Mouse (Mus musculus) A20 (cell line): ENCODE data around the gene Vav1.

Experiments
- DNase-seq: peaks from one replicate; pipeline ENCODE4 v3.0.0-alpha.2; 2011; ENCODE audit warnings: low read depth, low spot score

The Vav1 gene

DNA sequence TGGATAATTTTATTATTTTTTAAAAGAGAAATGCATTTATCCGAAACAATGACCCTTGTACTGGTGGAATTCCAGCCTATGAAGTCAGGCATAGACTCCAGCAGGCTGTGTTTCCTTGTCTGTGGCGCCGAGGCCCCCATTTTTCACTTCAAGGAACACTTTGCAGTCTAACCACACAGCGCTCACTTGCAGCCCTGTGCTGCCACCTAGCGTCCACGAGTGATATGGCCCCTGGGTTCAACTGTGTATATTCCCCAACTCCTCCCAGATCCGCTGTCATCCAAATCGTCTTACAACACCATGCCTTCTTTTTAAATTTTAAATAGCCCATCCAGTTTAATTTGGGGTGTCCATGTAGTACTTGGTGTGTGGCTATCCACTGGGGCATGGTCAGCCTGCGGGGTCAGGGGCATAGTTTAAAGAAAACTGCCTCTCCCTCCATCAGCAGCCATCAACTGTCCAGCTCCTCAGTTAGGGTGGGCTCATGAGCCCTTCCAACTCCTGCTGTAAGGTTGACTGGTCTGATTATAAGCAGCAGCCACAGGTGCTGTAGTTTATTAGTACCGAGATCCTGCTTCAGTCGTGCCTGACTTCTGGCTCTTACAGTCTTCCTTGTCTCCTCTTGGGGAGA, 56.9 kb downstream of the Vav1 start:
- peak; percentile 89 for DNase-seq

GRCm38 (mm10) chr17:57337996-57338395, 59.1 kb downstream of the Vav1 start:
- no peak for DNase-seq

- DNase-seq: no peak
Observed at GRCm38 (mm10) chr17:57339298-57339697, 60.4 kb downstream of the Vav1 start.

DNA sequence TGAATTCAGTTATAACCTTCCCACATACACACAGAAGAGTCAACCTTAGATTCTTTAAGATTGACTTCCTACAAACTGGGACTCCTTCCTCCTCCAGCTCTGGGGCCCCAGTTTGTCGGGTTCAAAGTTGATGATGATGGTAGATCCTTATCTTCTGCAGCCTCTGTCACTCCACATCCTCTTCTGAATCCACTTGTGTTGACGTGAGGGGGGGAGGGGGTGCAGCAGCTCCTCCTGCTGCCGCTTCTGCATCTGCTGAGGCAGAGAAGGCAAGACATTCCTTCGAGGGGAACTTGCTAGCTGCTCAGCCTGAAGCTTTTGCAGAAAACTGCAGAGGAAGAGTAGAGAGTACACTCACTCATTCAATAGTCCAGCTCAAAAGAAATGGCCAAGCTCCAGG, 62.7 kb downstream of the Vav1 start:
- no peak for DNase-seq

GRCm38 (mm10) chr17:57344029-57344707, 65.3 kb downstream of the Vav1 start:
- peak; percentile 92 for DNase-seq

DNA sequence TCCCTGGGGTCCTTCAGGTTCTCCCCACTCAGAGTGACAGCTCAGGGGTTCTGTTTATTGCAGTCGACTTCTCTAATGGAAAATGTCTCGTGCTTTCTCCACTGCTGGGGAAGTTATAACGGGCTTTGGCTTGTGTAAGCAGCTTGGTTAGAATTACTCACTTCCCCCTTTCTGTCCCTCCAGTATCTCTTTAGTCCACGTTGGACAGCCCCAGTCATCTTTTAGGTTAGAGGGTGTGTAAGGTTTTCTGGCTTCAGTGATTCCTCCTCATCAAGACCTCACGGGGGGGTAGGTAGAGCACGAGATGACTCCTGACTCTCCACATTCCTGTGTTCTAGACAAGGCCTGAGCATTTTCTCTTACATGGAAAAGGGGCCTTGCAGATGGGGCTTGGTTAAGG, 68.1 kb downstream of the Vav1 start:
- peak; percentile 89 for DNase-seq

DNA sequence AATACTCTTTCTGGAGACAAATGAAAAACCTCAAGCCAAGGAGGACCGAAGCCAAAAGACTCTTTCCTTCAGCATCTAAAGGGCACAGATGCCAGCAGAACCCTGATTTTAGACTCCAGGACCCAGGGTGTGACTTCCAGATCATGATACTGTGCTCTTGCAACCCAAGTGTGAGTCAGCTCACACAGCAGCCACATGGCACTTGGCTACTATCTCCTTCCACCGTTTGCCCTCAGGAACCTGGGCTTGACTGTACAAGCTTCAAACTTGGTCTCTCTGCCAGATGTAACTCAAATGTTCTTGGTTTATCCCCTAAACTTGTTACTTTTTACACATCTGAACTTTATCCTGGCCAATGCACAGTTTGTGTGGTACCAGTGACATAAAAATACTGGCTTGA, 68.9 kb downstream of the Vav1 start:
- DNase-seq: peak; percentile 39

DNA sequence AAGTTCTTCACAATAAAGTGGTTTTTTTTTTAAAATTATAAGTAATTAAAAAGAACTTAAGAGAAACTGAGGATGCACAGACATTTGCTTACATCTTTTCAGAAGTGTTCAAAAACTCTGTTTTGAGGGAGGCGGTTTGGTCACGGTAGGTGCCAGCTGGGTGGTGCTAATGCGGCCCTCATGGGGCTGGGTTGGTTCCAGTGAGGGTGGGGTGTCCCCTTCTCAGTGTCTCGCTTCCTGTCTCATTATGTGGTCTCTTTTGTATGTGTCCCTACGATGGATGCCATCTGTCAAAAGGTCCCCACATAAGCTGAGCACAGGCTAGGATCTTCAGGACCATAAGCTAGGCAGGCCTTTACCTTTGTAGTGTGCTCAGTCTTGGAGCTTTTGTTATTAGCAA, 70.2 kb downstream of the Vav1 start:
- peak; percentile 87 for DNase-seq

DNA sequence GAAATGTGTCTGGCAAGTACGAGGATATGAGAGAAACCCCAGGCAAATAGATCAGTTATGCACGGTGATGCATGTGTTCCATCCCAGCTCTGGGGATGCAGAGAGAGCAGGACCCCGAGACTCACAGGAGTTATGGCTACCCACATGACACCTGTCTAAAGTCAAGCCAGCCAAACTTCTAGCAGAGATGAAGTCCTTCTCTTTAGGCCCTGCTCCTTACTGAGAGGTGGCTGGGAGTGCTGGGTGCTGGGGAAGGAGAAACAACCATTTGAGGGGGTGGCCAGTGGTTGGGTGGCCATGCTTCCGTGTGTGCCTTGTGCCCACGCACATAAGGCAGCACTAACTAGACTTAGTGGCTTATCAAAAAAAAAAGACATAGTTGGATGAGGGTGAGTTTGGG, 71.3 kb downstream of the Vav1 start:
- DNase-seq: no peak

GRCm38 (mm10) chr17:57351107-57351506, 72.2 kb downstream of the Vav1 start:
- DNase-seq: no peak

DNA sequence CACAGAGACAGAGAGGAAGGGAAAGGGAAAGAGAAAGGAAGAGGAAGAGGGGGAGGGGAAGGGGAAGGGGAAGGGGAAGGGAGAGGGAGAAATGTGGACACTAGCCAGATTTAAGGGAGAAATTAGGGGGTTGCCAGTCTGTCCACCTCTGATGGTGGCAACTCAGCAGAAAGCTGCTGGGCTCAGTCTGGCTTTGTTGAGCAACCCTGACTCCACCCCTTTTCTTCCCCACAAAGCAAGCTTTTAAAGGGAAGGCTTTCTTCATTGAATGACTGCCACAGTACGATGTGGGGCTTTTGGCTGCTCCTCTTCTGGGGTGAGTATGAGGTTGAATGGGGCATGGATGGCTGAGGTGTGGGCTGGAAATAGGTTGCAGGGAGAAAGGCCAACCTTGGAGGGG, 79.5 kb downstream of the Vav1 start, which contains the start of gene Adgre1:
Adgre1 (plus strand) TSS at position 251 of the 400 bp plus-strand sequence.
- DNase-seq: no peak

DNA sequence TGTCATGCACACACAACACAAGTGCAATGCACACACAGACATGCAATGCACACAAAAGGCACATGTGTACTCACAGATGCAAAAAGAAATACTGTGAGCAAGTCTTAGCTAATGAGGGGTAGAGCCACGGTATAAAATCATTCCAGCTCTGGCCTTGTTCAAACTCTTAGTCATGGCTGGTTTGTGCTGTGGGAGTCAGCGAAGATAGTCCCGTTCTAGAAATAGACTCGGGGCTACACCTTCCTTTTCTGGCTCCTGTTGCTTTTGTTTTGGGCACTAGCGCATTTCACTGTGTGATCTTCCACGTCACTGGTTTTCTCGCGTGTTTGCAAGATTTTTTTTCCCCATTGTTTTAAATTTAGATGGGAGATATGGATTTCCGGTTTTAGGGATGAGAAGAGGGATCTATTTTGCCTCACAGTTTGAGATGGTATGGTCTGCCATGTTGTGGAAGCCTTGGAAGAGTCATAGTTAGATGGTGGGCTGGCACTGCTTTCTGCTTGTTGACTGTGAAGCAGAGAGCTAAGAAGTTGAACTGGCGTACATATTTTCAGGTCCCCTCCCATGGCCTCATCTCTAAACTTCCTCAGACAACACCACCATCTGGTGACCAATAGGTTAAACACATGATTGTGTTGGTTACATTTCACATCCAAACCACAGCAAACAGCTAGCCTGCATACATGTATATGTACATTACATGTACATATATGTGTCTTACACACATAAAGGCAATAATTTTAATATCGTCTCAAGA, 80.8 kb downstream of the Vav1 start:
- DNase-seq: peak; percentile 54
